Mouse (Mus musculus) stomach, postnatal 0 days (tissue): Measurements from ENCODE around the gene Sf3b5. TPM values are rescaled to one million over a fixed set of nuclear protein-coding genes. Genes with fewer than 3 reads are reported as not detected.

Source experiments
- ATAC-seq: fragments of 200-750 bp; cut with Nextera tagmentation; 2 replicates; pipeline ENCODE4 v1.8.0; 2017; ENCODE audit not compliant: low FRiP score, low TSS enrichment
- DNase-seq: peaks from one replicate; pipeline ENCODE4 v3.0.0-alpha.2; 2016; ENCODE audit warnings: low spot score
- H3K27ac ChIP-seq: fragments of 300-500 bp; sonication (generic); replicated peaks from 2 replicates; pipeline ENCODE4 v1.5.1; 2014; ENCODE audit warnings: mild to moderate bottlenecking, control low read depth
- H3K27me3 ChIP-seq: fragments of 300-500 bp; sonication (generic); 2 replicates; pipeline ENCODE4 v1.6.1; 2014; ENCODE audit warnings: low read length; ENCODE audit not compliant: control insufficient read depth, insufficient read depth
- H3K36me3 ChIP-seq: fragments of 300-500 bp; sonication (generic); 2 replicates; pipeline ENCODE4 v1.6.1; 2014; ENCODE audit warnings: low read length, mixed read lengths; ENCODE audit not compliant: control insufficient read depth, insufficient read depth
- H3K4me1 ChIP-seq: fragments of 300-500 bp; sonication (generic); replicated peaks from 2 replicates; pipeline ENCODE4 v1.6.1; 2014; ENCODE audit warnings: antibody characterized with exemption; ENCODE audit not compliant: control insufficient read depth, insufficient read depth
- H3K4me2 ChIP-seq: fragments of 300-500 bp; sonication (generic); replicated peaks from 2 replicates; pipeline ENCODE4 v1.6.1; 2014; ENCODE audit warnings: low read depth, mild to moderate bottlenecking, control low read depth, moderate library complexity
- H3K4me3 ChIP-seq: fragments of 300-500 bp; sonication (generic); 2 replicates; pipeline ENCODE4 v1.5.1; 2014; ENCODE audit warnings: low read depth, low read length, control low read depth
- H3K9ac ChIP-seq: fragments of 300-500 bp; sonication (generic); 2 replicates; pipeline ENCODE4 v1.6.1; 2014; ENCODE audit warnings: mild to moderate bottlenecking, low read length, control low read depth, mixed read lengths
- H3K9me3 ChIP-seq: fragments of 300-500 bp; sonication (generic); 2 replicates; pipeline ENCODE4 v1.6.1; 2016; ENCODE audit warnings: low read length; ENCODE audit not compliant: control insufficient read depth
- CTCF ChIP-seq: IDR thresholded peaks from 2 replicates; pipeline ENCODE4 v1.5.1; 2016; ENCODE audit warnings: antibody characterized with exemption, low read depth, mild to moderate bottlenecking, moderate library complexity
- EP300 ChIP-seq: optimal IDR thresholded peaks from 2 replicates; pipeline ENCODE3; 2016; ENCODE audit warnings: antibody characterized with exemption
- WGBS: fragments of 180-500 bp; shearing (Covaris S2); extraction: QIAGEN DNeasy Blood & Tissue Kit; methylation state at CpG from one replicate; pipeline ENCODE4 v1.1.7; 2014; 5-methylcytosine and 5-hydroxymethylcytosine counted together
- polyA plus RNA-seq: library from polyadenylated mRNA; unstranded; fragments of >200 nt; fragmentation: Nextera tagmentation; extraction: Ambion mirVana; gene quantifications from 2 replicates; pipeline ENCODE4 v1.2.1, GENCODE M21; 2015

Sf3b5 gene
- 26.8 and 29.3 TPM in 2 replicates for polyA plus RNA-seq

DNA sequence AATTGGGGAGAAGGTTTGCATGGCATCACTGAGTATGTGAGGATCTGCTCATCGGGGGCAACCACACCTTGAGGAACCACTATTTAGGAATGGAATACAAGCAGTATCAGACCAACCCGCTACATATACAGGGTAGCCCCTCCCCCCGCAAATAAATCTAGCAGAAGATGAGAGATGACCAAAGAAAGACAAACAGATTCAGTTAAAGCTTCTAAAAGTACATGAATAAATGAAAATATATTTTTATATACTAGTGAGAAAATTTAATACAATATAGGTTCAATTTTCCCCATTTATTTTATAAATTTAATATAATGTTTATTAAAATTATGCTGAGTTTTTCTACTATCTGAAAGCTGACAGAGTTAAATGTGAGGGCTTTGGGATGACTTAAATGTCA lies at the start of gene Sf3b5:
Sf3b5 (plus strand) TSS at position 301 of the 400 bp plus-strand sequence.
- TF ChIP-seq CTCF (no peak), EP300 (no peak)
- H3K4me3 ChIP-seq, result no peak within 1 kb of the TSS
- no peak within 1 kb of the TSS for H3K9ac ChIP-seq
- no peaks in the 10 kb centered on the region for H3K9me3 ChIP-seq
- H3K4me1 ChIP-seq, result 0 out of 2 replicates have a peak, but pooled peaks cover 4% of the 10 kb centered on the region
- ATAC-seq (no peak), DNase-seq (no peak)
- no peak within 1 kb of the TSS for H3K4me2 ChIP-seq
- no peaks in the 10 kb centered on the region for H3K27me3 ChIP-seq
- no peak within 1 kb of the TSS for H3K27ac ChIP-seq
- H3K36me3 ChIP-seq, result no peaks in the 10 kb centered on the region
- 84% methylated on average over 3 of the region's 3 CpGs for WGBS

DNA sequence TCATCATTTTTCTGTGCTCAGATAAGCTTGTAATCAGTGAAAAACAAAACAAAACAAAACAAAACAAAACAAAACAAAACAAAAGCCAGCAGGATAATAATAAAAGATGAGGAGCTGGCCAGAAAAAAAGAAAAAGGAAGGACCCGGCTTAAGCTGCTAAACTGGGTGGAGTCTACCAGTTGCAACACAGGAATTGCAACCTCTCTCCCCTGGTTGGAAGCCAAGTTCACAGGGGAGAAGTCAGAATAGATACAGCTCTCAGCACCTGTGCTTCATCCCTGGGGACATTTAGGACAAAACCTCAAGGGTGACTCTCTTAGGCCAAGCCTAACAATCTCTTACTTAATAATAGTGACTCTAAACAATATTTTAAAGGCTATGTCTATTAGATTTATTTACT lies 49.3 kb upstream of the Sf3b5 start:
- Histone ChIP-seq H3K27me3 (no peaks in the 10 kb centered on the region), H3K4me3 (no peak overlapping the region), H3K4me1 (no peaks in the 10 kb centered on the region), H3K27ac (no peak overlapping the region), H3K36me3 (no peaks in the 10 kb centered on the region), H3K9me3 (no peaks in the 10 kb centered on the region), H3K4me2 (no peak overlapping the region), H3K9ac (no peak overlapping the region)
- TF ChIP-seq EP300 (no peak), CTCF (no peak)
- DNase-seq, result no peak
- WGBS, result 32% methylated on average over 1 of the region's 1 CpGs
- no peak for ATAC-seq

DNA sequence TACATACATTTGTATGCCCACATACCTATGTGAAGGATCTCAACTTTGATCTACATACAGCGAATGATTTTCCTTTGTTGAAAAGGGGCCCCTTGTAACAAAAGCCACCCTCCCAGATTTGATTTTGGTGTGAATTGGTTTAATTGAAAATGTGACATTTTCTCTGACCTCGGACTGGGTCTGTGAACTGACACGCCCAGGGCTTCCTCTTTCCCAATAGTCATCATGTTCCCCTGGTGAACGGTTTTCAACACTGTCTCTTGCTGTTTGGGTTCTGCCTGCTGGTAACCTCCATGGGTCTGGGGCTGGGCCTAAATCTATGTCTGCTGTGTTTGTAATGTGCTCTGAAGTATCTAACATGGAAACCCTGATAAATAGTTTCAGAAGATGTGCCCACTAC lies 47.9 kb upstream of the Sf3b5 start:
- Histone ChIP-seq H3K27me3 (no peaks in the 10 kb centered on the region), H3K4me2 (no peak overlapping the region), H3K36me3 (no peaks in the 10 kb centered on the region), H3K4me3 (no peak overlapping the region), H3K9me3 (no peaks in the 10 kb centered on the region), H3K9ac (no peak overlapping the region), H3K27ac (no peak overlapping the region), H3K4me1 (no peaks in the 10 kb centered on the region)
- 75% methylated on average over 4 of the region's 4 CpGs for WGBS
- no peak for ATAC-seq
- no peak for DNase-seq
- TF ChIP-seq CTCF, result no peak
- TF ChIP-seq EP300, result no peak

DNA sequence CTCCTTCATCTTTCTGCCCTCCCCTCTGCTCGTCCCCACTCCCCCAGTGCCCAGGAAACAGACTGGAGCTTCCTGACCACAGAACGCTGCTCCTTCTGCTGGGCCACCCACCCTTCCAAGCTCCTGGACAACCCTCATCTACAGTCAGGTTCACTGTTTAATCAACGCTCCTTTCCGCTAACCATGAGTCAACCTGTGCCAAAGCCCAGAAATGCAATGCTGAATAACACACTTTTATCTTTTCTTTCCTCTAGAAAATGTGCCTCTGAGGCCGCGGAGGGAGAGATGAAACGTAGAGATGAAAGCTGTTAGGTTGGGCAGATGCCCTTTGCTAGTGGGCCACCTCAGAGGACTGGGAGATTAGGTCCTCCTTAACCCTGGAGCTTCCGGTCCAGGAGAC lies 43.6 kb upstream of the Sf3b5 start:
- no peak overlapping the region for H3K4me3 ChIP-seq
- no peak overlapping the region for H3K9ac ChIP-seq
- no peak for TF ChIP-seq EP300
- TF ChIP-seq CTCF, result no peak
- H3K27me3 ChIP-seq, result no peaks in the 10 kb centered on the region
- WGBS, result 67% methylated on average over 8 of the region's 8 CpGs
- no peaks in the 10 kb centered on the region for H3K36me3 ChIP-seq
- no peaks in the 10 kb centered on the region for H3K9me3 ChIP-seq
- no peak overlapping the region for H3K4me2 ChIP-seq
- ATAC-seq (no peak), DNase-seq (no peak)
- no peak overlapping the region for H3K27ac ChIP-seq
- no peaks in the 10 kb centered on the region for H3K4me1 ChIP-seq

DNA sequence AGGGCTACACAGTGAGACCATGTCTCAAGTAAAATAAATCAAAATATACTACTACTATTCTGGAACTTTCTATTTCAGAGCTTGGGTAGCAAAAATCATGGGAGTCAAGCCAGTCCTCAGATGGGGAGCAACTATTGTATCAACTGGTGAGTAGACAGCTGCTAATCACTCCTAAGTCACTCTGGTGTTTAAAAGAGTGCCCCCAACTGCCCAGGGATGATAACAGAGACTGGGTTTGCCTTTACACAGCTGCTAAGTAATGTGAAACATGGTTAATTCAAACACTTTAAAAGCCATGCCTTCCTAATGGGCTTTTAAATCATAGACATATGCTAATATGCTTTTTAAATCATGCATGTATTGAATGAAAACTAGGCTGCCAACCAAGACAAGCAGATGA lies 42.9 kb upstream of the Sf3b5 start:
- Histone ChIP-seq H3K27ac (no peak overlapping the region), H3K27me3 (no peaks in the 10 kb centered on the region), H3K36me3 (no peaks in the 10 kb centered on the region), H3K4me1 (no peaks in the 10 kb centered on the region), H3K4me2 (no peak overlapping the region), H3K9me3 (no peaks in the 10 kb centered on the region), H3K9ac (no peak overlapping the region), H3K4me3 (no peak overlapping the region)
- no peak for DNase-seq
- no peak for TF ChIP-seq EP300
- TF ChIP-seq CTCF, result no peak
- ATAC-seq, result no peak

DNA sequence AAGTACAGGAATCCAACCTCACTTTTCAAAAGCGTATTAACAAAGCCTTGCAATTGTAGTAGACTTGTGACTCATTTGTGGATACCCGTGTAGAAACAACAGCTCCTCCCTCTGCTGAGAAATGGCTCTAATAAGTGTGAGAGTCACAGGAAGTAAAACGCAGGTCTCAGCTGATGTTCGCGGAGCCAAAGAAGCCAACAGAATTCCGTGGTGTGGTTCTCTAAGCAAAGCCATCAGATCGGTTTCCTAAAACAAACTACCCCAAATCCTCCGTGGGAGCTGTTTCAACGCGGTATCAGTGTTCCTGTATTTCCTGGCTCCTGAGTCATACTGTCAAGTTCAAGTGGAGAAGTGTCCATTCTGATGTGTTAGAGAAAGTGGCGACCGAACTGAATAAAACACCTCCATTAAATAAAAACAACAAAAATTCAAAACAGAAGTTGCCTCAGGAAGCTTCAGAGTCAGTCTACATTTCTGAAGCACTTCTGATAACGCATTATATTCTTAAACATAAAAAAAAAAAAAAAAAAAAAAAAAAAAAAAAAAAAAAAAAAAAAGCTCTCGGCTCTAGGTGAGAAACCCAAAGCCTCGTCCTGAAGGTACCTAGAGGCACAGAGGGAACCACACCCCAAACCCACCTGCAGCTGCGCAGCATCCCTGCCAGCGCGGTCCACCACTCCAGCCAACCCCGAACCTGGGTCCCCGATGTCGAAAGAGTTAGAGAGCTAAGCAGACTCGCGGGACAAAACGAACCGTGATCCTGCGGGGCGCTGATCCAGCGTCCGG lies 41.6 kb upstream of the Sf3b5 start:
- H3K27me3 ChIP-seq, result no peaks in the 10 kb centered on the region
- DNase-seq, result peak; percentile 25
- WGBS, result 4% methylated on average over 29 of the region's 29 CpGs

More for the DNA sequence above, 41.6 kb upstream of the Sf3b5 start:
- ATAC-seq, result peak; percentile 45; the same call in 1 of the 2 replicates
- TF ChIP-seq CTCF, result peak; percentile 20; the same call in 1 of the 2 replicates
- TF ChIP-seq EP300, result no peak
- no peak overlapping the region for H3K27ac ChIP-seq
- no peaks in the 10 kb centered on the region for H3K36me3 ChIP-seq
- peak overlapping the region; percentile 73 for H3K4me3 ChIP-seq
- no peaks in the 10 kb centered on the region for H3K4me1 ChIP-seq
- H3K4me2 ChIP-seq, result peak overlapping the region; percentile 87
- no peaks in the 10 kb centered on the region for H3K9me3 ChIP-seq
- peak overlapping the region; percentile 67 for H3K9ac ChIP-seq
